Mouse (Mus musculus): ENCODE results near the gene Fam32a.

DNA sequence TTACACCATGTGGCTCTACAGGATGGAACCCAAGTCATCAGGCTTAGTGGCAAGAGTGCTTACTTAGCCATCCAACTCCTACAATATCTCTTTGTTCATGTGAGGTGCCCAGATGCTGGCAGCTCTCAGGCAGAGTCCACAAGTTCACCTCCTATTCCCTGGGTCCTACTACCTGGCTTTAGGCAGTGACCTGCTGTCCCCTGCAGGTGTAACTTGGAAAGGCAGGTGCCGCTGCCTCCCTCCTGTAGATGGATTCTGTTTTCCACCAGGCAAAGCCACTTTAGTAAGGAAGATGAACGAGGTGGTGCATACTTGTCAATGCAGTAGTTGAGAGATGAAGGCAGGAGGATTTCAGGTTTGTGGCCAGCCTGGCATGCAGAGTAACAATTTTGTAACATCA lies 4.5 kb upstream of the Fam32a start:
- no peak for TF ChIP-seq MAX (IDR thresholded peaks at IDR 0.05)
- TF ChIP-seq USF1 (IDR thresholded peaks at IDR 0.05; ENCODE audit: low read depth) = no peak
- TF ChIP-seq MYOG (IDR thresholded peaks at IDR 0.05; ENCODE audit: control insufficient read depth, extremely low read depth, insufficient read length) = no peak
- no peak for TF ChIP-seq CTCF (IDR thresholded peaks at IDR 0.05; ENCODE audit: control insufficient read depth, insufficient read depth, insufficient read length)

Measured in C2C12 (cell line).